Mouse (Mus musculus): Measurements from ENCODE around the gene Dtd2. TPM values are rescaled to one million over a fixed set of nuclear protein-coding genes. Genes with fewer than 3 reads are reported as not detected.

The Dtd2 gene
- polyA plus RNA-seq, 1 experiment: 8.9 TPM

- TF ChIP-seq CTCF (IDR thresholded peaks at IDR 0.05; ENCODE audit: low read depth, low read length) (no peak), POLR2A (IDR thresholded peaks at IDR 0.05; ENCODE audit: borderline replicate concordance, low read depth, low read length) (no peak)
- Histone ChIP-seq H3K27ac (ENCODE audit: insufficient read depth, low read depth, low read length) (no peak overlapping the region), H3K4me1 (ENCODE audit: control insufficient read depth, insufficient read depth, low read length) (peaks cover 21% of the 10 kb centered on the region), H3K4me3 (ENCODE audit: insufficient read depth, low read length) (peak overlapping the region; percentile 83)
Observed at GRCm38 (mm10) chr12:51969876-51970275, 36.4 kb downstream of the Dtd2 start.

- TF ChIP-seq CTCF (IDR thresholded peaks at IDR 0.05; ENCODE audit: low read depth, low read length) (no peak), POLR2A (IDR thresholded peaks at IDR 0.05; ENCODE audit: borderline replicate concordance, low read depth, low read length) (no peak)
- no peak overlapping the region for H3K27ac ChIP-seq (ENCODE audit: insufficient read depth, low read depth, low read length)
- H3K4me1 ChIP-seq (ENCODE audit: control insufficient read depth, insufficient read depth, low read length): peaks cover 25% of the 10 kb centered on the region
- H3K4me3 ChIP-seq (ENCODE audit: insufficient read depth, low read length): no peak overlapping the region
Observed at GRCm38 (mm10) chr12:51969092-51969491, 37.2 kb downstream of the Dtd2 start.

- Histone ChIP-seq H3K4me1 (ENCODE audit: control insufficient read depth, insufficient read depth, low read length) (peaks cover 26% of the 10 kb centered on the region), H3K27ac (ENCODE audit: insufficient read depth, low read depth, low read length) (no peak overlapping the region), H3K4me3 (ENCODE audit: insufficient read depth, low read length) (no peak overlapping the region)
- TF ChIP-seq CTCF (IDR thresholded peaks at IDR 0.05; ENCODE audit: low read depth, low read length) (no peak), POLR2A (IDR thresholded peaks at IDR 0.05; ENCODE audit: borderline replicate concordance, low read depth, low read length) (no peak)
Observed at GRCm38 (mm10) chr12:51967915-51968595, 38.2 kb downstream of the Dtd2 start.

- H3K4me3 ChIP-seq (ENCODE audit: insufficient read depth, low read length): no peak overlapping the region
- no peaks in the 10 kb centered on the region for H3K4me1 ChIP-seq (ENCODE audit: control insufficient read depth, insufficient read depth, low read length)
- TF ChIP-seq POLR2A (IDR thresholded peaks at IDR 0.05; ENCODE audit: borderline replicate concordance, low read depth, low read length) (no peak), CTCF (IDR thresholded peaks at IDR 0.05; ENCODE audit: low read depth, low read length) (no peak)
- H3K27ac ChIP-seq (ENCODE audit: insufficient read depth, low read depth, low read length): no peak overlapping the region
Observed at GRCm38 (mm10) chr12:51957626-51958025, 48.7 kb downstream of the Dtd2 start.

- TF ChIP-seq POLR2A (IDR thresholded peaks at IDR 0.05; ENCODE audit: borderline replicate concordance, low read depth, low read length): no peak
- no peak for TF ChIP-seq CTCF (IDR thresholded peaks at IDR 0.05; ENCODE audit: low read depth, low read length)
- Histone ChIP-seq H3K27ac (ENCODE audit: insufficient read depth, low read depth, low read length) (no peak overlapping the region), H3K4me3 (ENCODE audit: insufficient read depth, low read length) (no peak overlapping the region)
Observed at GRCm38 (mm10) chr12:51952309-51952708, 54.0 kb downstream of the Dtd2 start.

GRCm38 (mm10) chr12:51947498-51947945, 58.8 kb downstream of the Dtd2 start:
- H3K4me3 ChIP-seq (ENCODE audit: insufficient read depth, low read length): no peak overlapping the region
- H3K4me1 ChIP-seq (ENCODE audit: control insufficient read depth, insufficient read depth, low read length): 0 out of 2 replicates have a peak, but pooled peaks cover 3% of the 10 kb centered on the region
- H3K27ac ChIP-seq (ENCODE audit: insufficient read depth, low read depth, low read length): no peak overlapping the region
- TF ChIP-seq CTCF (IDR thresholded peaks at IDR 0.05; ENCODE audit: low read depth, low read length) (no peak), POLR2A (IDR thresholded peaks at IDR 0.05; ENCODE audit: borderline replicate concordance, low read depth, low read length) (no peak)

More at GRCm38 (mm10) chr12:51952309-51952708, 54.0 kb downstream of the Dtd2 start:
- 0 out of 2 replicates have a peak, but pooled peaks cover 3% of the 10 kb centered on the region for H3K4me1 ChIP-seq (ENCODE audit: control insufficient read depth, insufficient read depth, low read length)

GRCm38 (mm10) chr12:51945331-51945730, 61.0 kb downstream of the Dtd2 start:
- H3K27ac ChIP-seq (ENCODE audit: insufficient read depth, low read depth, low read length): no peak overlapping the region
- TF ChIP-seq CTCF (IDR thresholded peaks at IDR 0.05; ENCODE audit: low read depth, low read length) (no peak), POLR2A (IDR thresholded peaks at IDR 0.05; ENCODE audit: borderline replicate concordance, low read depth, low read length) (no peak)
- H3K4me3 ChIP-seq (ENCODE audit: insufficient read depth, low read length): no peak overlapping the region
- H3K4me1 ChIP-seq (ENCODE audit: control insufficient read depth, insufficient read depth, low read length): 0 out of 2 replicates have a peak, but pooled peaks cover 3% of the 10 kb centered on the region

GRCm38 (mm10) chr12:51939848-51940247, 66.5 kb downstream of the Dtd2 start:
- H3K27ac ChIP-seq (ENCODE audit: insufficient read depth, low read depth, low read length): no peak overlapping the region
- TF ChIP-seq CTCF (IDR thresholded peaks at IDR 0.05; ENCODE audit: low read depth, low read length) (no peak), POLR2A (IDR thresholded peaks at IDR 0.05; ENCODE audit: borderline replicate concordance, low read depth, low read length) (no peak)
- H3K4me1 ChIP-seq (ENCODE audit: control insufficient read depth, insufficient read depth, low read length): peaks cover 9% of the 10 kb centered on the region
- H3K4me3 ChIP-seq (ENCODE audit: insufficient read depth, low read length): no peak overlapping the region

Other genes starting within 250 kb of the Dtd2 start
- gene Hectd1, start 177.0 kb downstream of the Dtd2 start, polyA plus RNA-seq (2012; ENCODE audit: insufficient read depth, insufficient read length, missing spikeins): 30.7 and 34.3 TPM in 2 replicates
- gene Heatr5a, start 35.2 kb downstream of the Dtd2 start, polyA plus RNA-seq (2012; ENCODE audit: insufficient read depth, insufficient read length, missing spikeins): 37.9 and 41.6 TPM in 2 replicates
- not detected in 2 replicates for gene Gpr33, start 21.6 kb upstream of the Dtd2 start, polyA plus RNA-seq (2012; ENCODE audit: insufficient read depth, insufficient read length, missing spikeins)
- 5.3 and 6.8 TPM in 2 replicates for gene Nubpl, start 91.2 kb upstream of the Dtd2 start, polyA plus RNA-seq (2012; ENCODE audit: insufficient read depth, insufficient read length, missing spikeins)